Mouse (Mus musculus): ENCODE results near the gene Naxe.

Naxe gene

GRCm38 (mm10) chr3:88049532-88049931, 8.8 kb downstream of the Naxe start:
- DNase-seq: no peak

DNA sequence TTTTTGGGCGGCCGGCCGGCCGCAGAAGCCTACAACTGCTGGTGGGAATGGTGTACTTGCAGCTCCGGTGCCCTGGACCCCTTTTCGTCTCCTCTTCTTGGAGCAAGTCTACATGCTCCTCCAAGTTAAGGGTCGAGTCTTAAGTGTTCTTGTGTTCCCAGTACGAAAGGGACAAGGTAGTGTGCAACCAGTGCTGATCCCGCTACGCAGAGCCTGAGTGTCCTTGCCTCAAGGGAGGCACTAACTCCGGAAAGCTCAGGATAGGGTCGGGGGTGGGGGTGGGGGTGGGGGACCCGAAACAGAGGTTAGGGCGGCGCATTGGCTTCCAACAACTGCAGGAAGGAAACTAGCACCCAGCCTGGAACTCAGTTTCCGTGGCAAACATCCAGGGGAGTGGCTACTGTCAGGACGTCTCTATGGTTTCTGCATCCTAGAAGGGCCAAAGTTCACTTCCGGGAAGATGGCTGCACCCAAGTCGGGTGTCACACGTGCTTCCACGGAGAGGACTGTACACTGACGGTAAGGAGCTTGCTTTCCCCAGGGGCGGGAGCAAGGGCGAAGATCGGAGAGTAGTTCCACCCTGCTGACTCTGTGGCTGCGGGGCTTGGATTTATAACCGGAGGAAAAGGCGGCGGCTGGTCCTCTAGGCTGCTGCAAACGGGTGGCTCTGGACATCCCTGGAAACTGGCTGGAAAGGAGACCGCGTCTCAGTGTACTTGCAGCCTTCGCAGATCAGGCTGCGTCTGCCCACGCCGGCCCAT, 15.5 kb downstream of the Naxe start, which contains the start of gene Gpatch4:
Gene Gpatch4 (plus strand): TSS at position 448 of the 761 bp plus-strand sequence.
- peak; percentile 97 for DNase-seq

DNA sequence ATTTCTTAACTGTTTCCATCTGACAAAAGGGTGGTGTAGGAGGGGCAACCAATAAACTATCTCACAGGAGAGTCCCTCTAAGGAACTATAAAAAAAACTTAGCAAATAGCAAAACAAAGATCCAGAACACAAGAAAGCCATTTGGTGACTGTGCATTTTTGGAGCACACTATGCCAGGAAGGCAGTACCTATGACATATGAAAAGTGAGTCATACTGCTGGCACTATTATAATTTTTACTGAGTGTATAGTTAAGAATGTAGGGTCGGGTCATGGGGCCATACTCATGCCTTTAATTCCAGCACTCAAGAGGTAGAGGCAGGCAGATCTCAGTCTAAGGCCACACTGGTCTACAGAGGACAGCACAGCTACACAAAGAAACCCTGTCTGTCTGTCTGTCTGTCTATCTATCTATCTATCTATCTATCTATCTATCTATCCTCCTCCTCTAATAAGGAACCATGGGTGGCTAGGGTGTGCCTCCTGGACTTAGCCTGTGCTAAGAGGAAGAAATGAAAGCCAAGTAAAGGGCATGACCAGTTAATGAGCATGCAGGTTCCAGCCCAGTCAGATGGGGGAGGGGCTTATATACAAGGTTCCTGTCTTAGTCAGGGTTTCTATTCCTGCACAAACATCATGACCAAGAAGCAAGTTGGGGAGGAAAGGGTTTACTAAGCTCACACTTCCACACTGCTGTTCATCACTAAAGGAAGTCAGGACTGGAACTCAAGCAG, 22.6 kb downstream of the Naxe start:
- no peak for DNase-seq

DNA sequence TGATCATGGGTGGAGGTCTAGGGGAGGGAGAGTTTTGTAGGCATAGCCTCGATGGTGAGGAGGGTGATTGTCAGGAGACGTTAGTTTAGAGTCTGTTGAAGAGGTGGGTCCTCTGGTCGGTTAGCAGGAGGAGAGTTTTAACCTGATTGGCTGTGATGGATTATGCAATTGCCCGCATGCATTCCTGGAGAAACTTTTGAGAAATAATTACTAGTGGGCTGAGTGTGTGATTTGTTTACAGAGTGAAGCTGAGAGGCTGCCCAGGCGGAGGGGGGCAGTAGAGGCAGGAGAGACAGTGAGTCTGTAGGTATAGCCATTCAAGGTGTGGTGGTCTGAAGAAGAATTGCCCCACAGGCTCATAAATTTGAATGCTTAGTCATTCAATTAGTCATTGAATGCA, 24.8 kb downstream of the Naxe start:
- no peak for DNase-seq

GRCm38 (mm10) chr3:88030608-88031395, 27.5 kb downstream of the Naxe start:
- DNase-seq: peak; percentile 56

- DNase-seq: peak; percentile 14
These were observed 30.7 kb downstream of the Naxe start, which contains the start of gene Hapln2 for GRCm38 (mm10) chr3:88027434-88028186. Hapln2 (minus strand) TSS chr3:88027583.

DNA sequence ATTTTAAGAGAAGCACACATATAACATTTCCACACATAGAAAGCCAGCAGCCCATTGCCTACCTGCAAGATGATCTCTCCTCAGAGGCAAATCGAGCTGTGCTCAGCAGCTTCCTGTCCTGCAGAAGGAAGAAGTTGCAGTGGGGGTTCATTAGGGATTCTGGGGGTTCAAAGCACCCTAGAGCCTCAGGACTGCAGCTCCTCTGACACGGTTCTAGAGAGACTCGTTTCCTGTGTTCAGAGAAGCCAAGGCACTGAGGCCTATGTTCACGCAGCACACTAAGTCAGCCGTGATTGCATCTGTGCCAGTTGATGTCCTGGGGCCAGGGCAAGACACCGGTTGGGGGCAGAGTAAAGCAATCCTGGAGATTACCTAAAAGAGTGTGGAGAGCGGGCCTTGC, 31.5 kb downstream of the Naxe start:
- no peak for DNase-seq

DNA sequence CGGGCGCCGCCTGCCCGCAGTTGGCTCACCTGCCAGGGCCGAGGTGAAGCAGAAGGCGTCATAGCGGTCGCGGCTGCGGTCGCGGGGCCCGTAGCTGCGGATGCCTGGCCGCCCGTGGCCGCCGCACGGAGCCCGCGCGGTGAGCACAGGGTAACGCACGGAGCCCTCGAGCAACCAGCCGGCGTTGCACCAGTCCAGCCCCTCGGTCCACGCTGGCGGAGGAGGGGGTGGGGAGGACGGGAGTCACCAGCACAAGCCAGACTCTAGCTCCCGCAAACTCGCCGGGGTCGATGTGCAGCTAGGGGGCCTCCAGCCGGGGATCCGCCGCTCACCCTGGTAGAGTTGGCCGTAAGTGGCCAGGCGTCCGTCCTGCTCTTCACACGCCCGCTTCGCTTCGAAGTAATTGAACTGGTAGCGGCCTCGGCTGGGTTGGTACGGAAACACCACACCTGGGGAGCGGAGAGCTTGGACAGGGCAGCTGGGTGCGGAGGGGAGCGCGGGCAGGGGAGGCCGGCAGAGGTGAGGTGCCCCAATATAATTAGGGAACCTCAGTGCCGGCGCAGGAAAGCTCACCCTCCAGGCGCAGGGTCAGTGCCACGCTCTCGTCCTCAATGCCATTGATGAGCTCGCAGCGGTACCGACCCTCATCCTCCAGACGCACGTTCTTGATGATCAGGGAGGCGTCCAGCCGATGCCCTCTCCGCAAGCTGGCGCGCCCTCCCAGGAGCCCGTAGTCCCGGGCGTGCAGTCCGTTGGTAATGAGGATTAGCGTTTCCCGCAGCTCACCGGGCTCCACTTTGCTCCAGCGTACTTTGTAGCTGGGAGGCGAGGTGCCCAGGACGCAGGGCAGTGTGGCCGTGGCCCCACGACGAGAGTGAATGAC, 34.9 kb downstream of the Naxe start:
- no peak for DNase-seq

DNA sequence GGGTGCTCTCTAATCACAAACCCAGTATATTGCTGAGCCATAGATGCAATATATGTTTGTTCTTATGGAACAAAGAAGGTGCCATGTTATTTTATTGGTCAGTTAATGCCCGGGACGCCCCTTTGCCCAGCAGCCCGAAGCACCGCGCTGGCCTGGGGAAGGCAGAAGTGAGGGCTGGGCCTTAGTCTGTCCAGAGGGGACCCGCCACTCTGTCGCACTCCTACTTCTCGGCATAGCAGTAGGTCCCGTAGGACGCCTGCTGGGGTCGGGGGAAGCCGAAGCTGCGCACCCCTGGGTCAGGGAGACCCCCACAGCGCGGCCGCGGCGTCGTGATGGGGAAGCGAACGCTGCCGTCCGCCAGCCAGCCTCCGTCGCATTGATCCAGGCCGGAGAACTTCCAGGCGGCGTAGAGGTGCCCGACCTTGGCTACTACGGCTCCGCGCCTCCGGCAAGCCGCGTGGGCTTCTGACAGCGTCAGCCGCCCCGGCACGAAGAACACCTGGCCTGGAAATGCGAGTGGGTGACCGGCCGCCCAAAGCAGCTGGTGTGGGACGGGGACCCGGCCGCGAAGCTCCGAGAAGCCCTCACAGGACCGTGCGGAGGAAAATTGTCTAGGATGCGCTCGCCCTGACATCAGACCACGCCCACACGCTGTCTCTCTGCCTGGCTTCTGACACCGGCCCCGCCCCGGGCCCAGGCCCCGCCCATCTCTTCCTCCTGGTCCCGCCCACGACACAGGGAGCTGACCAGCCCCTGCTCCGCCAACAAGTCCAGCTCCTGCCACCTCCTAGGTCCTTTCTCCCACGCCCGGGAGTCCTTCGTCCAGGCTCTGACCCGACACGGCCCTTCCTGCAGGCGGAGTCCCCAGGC, 35.7 kb downstream of the Naxe start:
- peak; percentile 97 for DNase-seq

GRCm38 (mm10) chr3:88010634-88011265, 47.5 kb downstream of the Naxe start:
- peak; percentile 58 for DNase-seq

Measured in kidney, adult 9 months (tissue).